Mouse (Mus musculus) cerebellum, postnatal 25 days (tissue): ENCODE data around the gene Setdb1.
A peak's percentile ranks its signal among the peaks of the same experiment; 100 is the strongest.

Experiments
- DNase-seq, 2 experiments: peaks; one replicate each; pipeline ENCODE4 v3.0.0; 2021; ENCODE audit warnings: mixed read lengths in 2 of 2

Setdb1 gene

GRCm38 (mm10) chr3:95318548-95318947, 38.5 kb downstream of the Setdb1 start:
- no peak for DNase-seq

- DNase-seq = peak; percentile 61 to 74
These were observed 39.5 kb downstream of the Setdb1 start for GRCm38 (mm10) chr3:95317414-95318080.

- no peak for DNase-seq
These were observed 41.0 kb downstream of the Setdb1 start for GRCm38 (mm10) chr3:95315844-95316550.

GRCm38 (mm10) chr3:95315094-95315843, 41.7 kb downstream of the Setdb1 start:
- DNase-seq = peak; percentile 83

GRCm38 (mm10) chr3:95314486-95315093, 42.4 kb downstream of the Setdb1 start, which contains the start of gene Cers2:
Cers2 (plus strand) TSS chr3:95314791.
- no peak for DNase-seq

- DNase-seq = peak in 1 of 2 experiments; percentile 0
These were observed 42.9 kb downstream of the Setdb1 start for GRCm38 (mm10) chr3:95314075-95314474.

- DNase-seq = peak in 1 of 2 experiments; percentile 2
These were observed 43.5 kb downstream of the Setdb1 start for GRCm38 (mm10) chr3:95313476-95313875.

GRCm38 (mm10) chr3:95312623-95313022, 44.4 kb downstream of the Setdb1 start:
- peak in 1 of 2 experiments; percentile 2 for DNase-seq

- DNase-seq = peak; percentile 76 to 82
These were observed 45.8 kb downstream of the Setdb1 start for GRCm38 (mm10) chr3:95310968-95311882.

- peak in 1 of 2 experiments; percentile 0 for DNase-seq
These were observed 46.5 kb downstream of the Setdb1 start for GRCm38 (mm10) chr3:95310496-95310895.

GRCm38 (mm10) chr3:95307100-95307499, 49.9 kb downstream of the Setdb1 start, which contains the start of gene Anxa9:
Anxa9 (minus strand) TSS chr3:95307176.
- DNase-seq = no peak

- no peak for DNase-seq
These were observed 50.8 kb downstream of the Setdb1 start for GRCm38 (mm10) chr3:95306244-95306643.

GRCm38 (mm10) chr3:95301204-95301796, 55.7 kb downstream of the Setdb1 start:
- no peak for DNase-seq

GRCm38 (mm10) chr3:95298018-95298417, 59.0 kb downstream of the Setdb1 start:
- no peak for DNase-seq

GRCm38 (mm10) chr3:95296103-95296469, 60.9 kb downstream of the Setdb1 start:
- peak; percentile 57 to 68 for DNase-seq

- no peak for DNase-seq
These were observed 61.5 kb downstream of the Setdb1 start for GRCm38 (mm10) chr3:95295321-95296102.

- no peak for DNase-seq
These were observed 62.3 kb downstream of the Setdb1 start for GRCm38 (mm10) chr3:95294718-95295117.

GRCm38 (mm10) chr3:95294316-95294715, 62.7 kb downstream of the Setdb1 start:
- no peak for DNase-seq

GRCm38 (mm10) chr3:95293537-95293936, 63.5 kb downstream of the Setdb1 start:
- DNase-seq = no peak

- DNase-seq = no peak
These were observed 64.1 kb downstream of the Setdb1 start for GRCm38 (mm10) chr3:95292899-95293298.

- DNase-seq = no peak
These were observed 66.0 kb downstream of the Setdb1 start for GRCm38 (mm10) chr3:95291041-95291440.
